ENCODE assay signal across 23 mouse cellular contexts in the genomic region with DNA sequence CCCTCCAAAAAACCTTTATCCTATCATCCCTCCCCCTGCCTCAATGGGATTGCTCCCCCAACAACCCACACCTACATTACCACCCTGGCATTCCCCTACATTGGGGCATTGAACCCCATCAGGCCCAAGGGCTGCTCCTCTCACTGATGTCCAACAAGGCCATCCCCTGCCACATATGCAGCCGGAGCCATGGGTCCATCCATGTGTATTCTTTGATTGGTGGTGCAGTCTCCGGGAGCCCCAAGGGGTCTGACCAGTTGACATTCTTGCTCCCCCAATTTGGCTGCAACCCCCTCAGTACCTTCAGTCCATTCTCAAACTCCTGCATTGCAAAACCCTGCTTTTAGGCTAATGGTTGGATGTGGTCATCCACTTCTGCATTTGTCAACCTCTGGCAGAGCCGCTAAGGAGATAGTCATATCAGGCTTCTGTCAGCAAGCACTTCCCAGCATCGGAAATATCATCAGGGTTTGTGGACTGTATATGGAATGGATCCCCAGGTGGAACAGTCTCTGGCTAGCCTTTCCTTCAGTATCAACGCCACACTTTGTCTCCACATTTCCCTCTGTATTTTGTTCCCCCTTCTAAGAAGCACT. TPM values are rescaled to one million over a fixed set of nuclear protein-coding genes. Genes with fewer than 3 reads are reported as not detected.
A peak's percentile ranks its signal among the peaks of the same experiment; 100 is the strongest.
DNase-seq lines count a peak whose midpoint lies in the region; ATAC-seq lines count a peak whose summit lies in the region.
"Had no signal": no experiment of that assay in that cellular context is flagged by ENCODE, and none has a peak within 500 bp of the region (broad histone marks: within the 10 kb centered on the region; RNA-seq: fewer than 3 reads in every experiment).

No protein-coding gene starts in this region.

- DNase-seq in heart, postnatal 4 days: no peak
- DNase-seq in midbrain, embryonic 11.5 days (ENCODE audit: low spot score, missing footprints): no peak
- no peak for DNase-seq in midbrain, embryonic 10.5 days (ENCODE audit: low spot score)
- DNase-seq: adrenal gland, adult 2 months; cerebellum, adult 8-10 months; kidney, adult 11 months; lung, adult 2 months; retina, postnatal 1 day; right cerebral cortex, postnatal 4 days; thymus, postnatal 14 days had no signal

- no peaks in the 10 kb centered on the region for H3K27me3 ChIP-seq in heart, embryonic 14.5 days (ENCODE audit: control insufficient read depth, insufficient read depth, low read length)
- no peaks in the 10 kb centered on the region for H3K27me3 ChIP-seq in midbrain, embryonic 11.5 days (ENCODE audit: control insufficient read depth, insufficient read depth, low read length)
- no peaks in the 10 kb centered on the region for H3K27me3 ChIP-seq in midbrain, embryonic 10.5 days (ENCODE audit: low read depth, poor library complexity, severe bottlenecking)
- H3K27me3 ChIP-seq in embryonic facial prominence, embryonic 13.5 days: no peaks in the 10 kb centered on the region
- H3K27me3 ChIP-seq in limb, embryonic 15.5 days: no peaks in the 10 kb centered on the region
- no peaks in the 10 kb centered on the region for H3K27me3 ChIP-seq in intestine, embryonic 16.5 days (replicated peaks; ENCODE audit: control insufficient read depth, insufficient read depth, low read length)
- H3K27me3 ChIP-seq: hindbrain, embryonic 15.5 days had no signal

- no peak overlapping the region for H3K27ac ChIP-seq in heart, embryonic 14.5 days (replicated peaks in 1 of 2; ENCODE audit: control insufficient read depth in 1 of 2, insufficient read depth in 1 of 2, low read depth in 2 of 2, low read length in 2 of 2)
- no peak overlapping the region for H3K27ac ChIP-seq in midbrain, embryonic 11.5 days (ENCODE audit: low read depth, low read length)
- no peak overlapping the region for H3K27ac ChIP-seq in midbrain, embryonic 10.5 days (replicated peaks)
- no peak overlapping the region for H3K27ac ChIP-seq in embryonic facial prominence, embryonic 13.5 days
- no peak overlapping the region for H3K27ac ChIP-seq in limb, embryonic 15.5 days
- H3K27ac ChIP-seq in intestine, embryonic 16.5 days (ENCODE audit: low read length): no peak overlapping the region
- H3K27ac ChIP-seq: hindbrain, embryonic 15.5 days had no signal

- no peaks in the 10 kb centered on the region for H3K4me1 ChIP-seq in heart, embryonic 14.5 days (ENCODE audit: control insufficient read depth in 2 of 2, insufficient read depth in 2 of 2, low read length in 2 of 2)
- H3K4me1 ChIP-seq in midbrain, embryonic 11.5 days (ENCODE audit: control insufficient read depth, insufficient read depth, low read length): no peaks in the 10 kb centered on the region
- no peaks in the 10 kb centered on the region for H3K4me1 ChIP-seq in midbrain, embryonic 10.5 days
- H3K4me1 ChIP-seq in embryonic facial prominence, embryonic 13.5 days: no peaks in the 10 kb centered on the region
- no peaks in the 10 kb centered on the region for H3K4me1 ChIP-seq in limb, embryonic 15.5 days
- no peaks in the 10 kb centered on the region for H3K4me1 ChIP-seq in intestine, embryonic 16.5 days (ENCODE audit: control insufficient read depth, insufficient read depth, low read length)
- H3K4me1 ChIP-seq: hindbrain, embryonic 15.5 days had no signal

- H3K9me3 ChIP-seq in heart, embryonic 14.5 days (ENCODE audit: control insufficient read depth, low read length): peaks cover 23% of the 10 kb centered on the region
- H3K9me3 ChIP-seq in midbrain, embryonic 11.5 days (ENCODE audit: control insufficient read depth, low read length): peaks cover 5% of the 10 kb centered on the region; the same call in 1 of the 2 replicates
- H3K9me3 ChIP-seq in midbrain, embryonic 10.5 days (replicated peaks): peaks cover 20% of the 10 kb centered on the region
- H3K9me3 ChIP-seq in embryonic facial prominence, embryonic 13.5 days: peaks cover 21% of the 10 kb centered on the region; the same call in 1 of the 2 replicates
- peaks cover 16% of the 10 kb centered on the region; the same call in 1 of the 2 replicates for H3K9me3 ChIP-seq in limb, embryonic 15.5 days
- 0 out of 2 replicates have a peak, but pooled peaks cover 5% of the 10 kb centered on the region for H3K9me3 ChIP-seq in intestine, embryonic 16.5 days (ENCODE audit: control insufficient read depth, low read length)

- H3K36me3 ChIP-seq in heart, embryonic 14.5 days (ENCODE audit: control insufficient read depth, insufficient read depth, low read length): no peaks in the 10 kb centered on the region
- no peaks in the 10 kb centered on the region for H3K36me3 ChIP-seq in midbrain, embryonic 11.5 days (ENCODE audit: control insufficient read depth, insufficient read depth, low read length)
- no peaks in the 10 kb centered on the region for H3K36me3 ChIP-seq in midbrain, embryonic 10.5 days
- no peaks in the 10 kb centered on the region for H3K36me3 ChIP-seq in embryonic facial prominence, embryonic 13.5 days
- H3K36me3 ChIP-seq in limb, embryonic 15.5 days: no peaks in the 10 kb centered on the region
- H3K36me3 ChIP-seq in intestine, embryonic 16.5 days (ENCODE audit: control insufficient read depth, insufficient read depth, low read length): no peaks in the 10 kb centered on the region
- H3K36me3 ChIP-seq: hindbrain, embryonic 15.5 days had no signal

- H3K4me2 ChIP-seq in heart, embryonic 14.5 days (ENCODE audit: low read length): no peak overlapping the region
- H3K4me2 ChIP-seq in midbrain, embryonic 11.5 days: no peak overlapping the region
- H3K4me2 ChIP-seq in embryonic facial prominence, embryonic 13.5 days: no peak overlapping the region
- H3K4me2 ChIP-seq in limb, embryonic 15.5 days: no peak overlapping the region
- H3K4me2 ChIP-seq in intestine, embryonic 16.5 days (ENCODE audit: low read depth, low read length): no peak overlapping the region
- H3K4me2 ChIP-seq: hindbrain, embryonic 15.5 days had no signal

- H3K9ac ChIP-seq in heart, embryonic 14.5 days (ENCODE audit: low read length): no peak overlapping the region
- no peak overlapping the region for H3K9ac ChIP-seq in midbrain, embryonic 11.5 days (ENCODE audit: low read length)
- H3K9ac ChIP-seq in embryonic facial prominence, embryonic 13.5 days: no peak overlapping the region
- no peak overlapping the region for H3K9ac ChIP-seq in limb, embryonic 15.5 days
- H3K9ac ChIP-seq in intestine, embryonic 16.5 days (ENCODE audit: low read depth, low read length): no peak overlapping the region
- H3K9ac ChIP-seq: hindbrain, embryonic 15.5 days had no signal

- H3K4me3 ChIP-seq in heart, embryonic 14.5 days (ENCODE audit: control insufficient read depth in 1 of 2, insufficient read depth in 1 of 2, low read depth in 1 of 2, low read length in 2 of 2): no peak overlapping the region
- H3K4me3 ChIP-seq in midbrain, embryonic 11.5 days (ENCODE audit: low read depth, low read length): no peak overlapping the region
- no peak overlapping the region for H3K4me3 ChIP-seq in midbrain, embryonic 10.5 days
- no peak overlapping the region for H3K4me3 ChIP-seq in embryonic facial prominence, embryonic 13.5 days
- H3K4me3 ChIP-seq in limb, embryonic 15.5 days: no peak overlapping the region
- no peak overlapping the region for H3K4me3 ChIP-seq in intestine, embryonic 16.5 days (ENCODE audit: low read length)
- H3K4me3 ChIP-seq: hindbrain, embryonic 15.5 days had no signal

- ATAC-seq in heart, embryonic 14.5 days (ENCODE audit: insufficient number of reproducible peaks, insufficient read depth, low FRiP score, low read depth): peak; percentile 47; the same call in 1 of the 2 replicates
- peak; percentile 33 for ATAC-seq in midbrain, embryonic 11.5 days (ENCODE audit: low FRiP score)
- peak; percentile 72 for ATAC-seq in embryonic facial prominence, embryonic 13.5 days (ENCODE audit: insufficient number of reproducible peaks, insufficient read depth, low FRiP score, low TSS enrichment, low read depth)
- 0 out of 2 replicates have a peak, but pooled peaks have one; percentile 52 for ATAC-seq in limb, embryonic 15.5 days (ENCODE audit: insufficient number of reproducible peaks, low FRiP score, low TSS enrichment, low read depth)
- ATAC-seq in intestine, embryonic 16.5 days: no peak

- WGBS in heart, embryonic 14.5 days: 70% methylated on average over 5 of the region's 5 CpGs
- WGBS in midbrain, embryonic 11.5 days: 92% methylated on average over 5 of the region's 5 CpGs
- 90% methylated on average over 5 of the region's 5 CpGs for WGBS in midbrain, embryonic 10.5 days
- WGBS in embryonic facial prominence, embryonic 13.5 days: 89% methylated on average over 5 of the region's 5 CpGs
- 90% methylated on average over 5 of the region's 5 CpGs for WGBS in limb, embryonic 15.5 days
- WGBS in intestine, embryonic 16.5 days: 92% methylated on average over 5 of the region's 5 CpGs

RNA-seq across cellular contexts. Expression of a gene that starts 20.0 kb away (rescaled TPM):
- polyA plus RNA-seq in heart, embryonic 14.5 days (2014; fragmentation: Nextera tagmentation; extraction: Ambion mirVana): not detected in 2 replicates
- total RNA-seq in heart, postnatal 4 days (2021): not detected
- not detected in 2 replicates for polyA plus RNA-seq in midbrain, embryonic 11.5 days (2014; fragmentation: Nextera tagmentation; extraction: Ambion mirVana)
- polyA plus RNA-seq in midbrain, embryonic 10.5 days (2016; fragmentation: Nextera tagmentation; extraction: Ambion mirVana): not detected in 2 replicates
- polyA plus RNA-seq in embryonic facial prominence, embryonic 13.5 days (2015; fragmentation: Nextera tagmentation; extraction: Ambion mirVana): not detected in 2 replicates
- not detected in 2 replicates for polyA plus RNA-seq in limb, embryonic 15.5 days (2015; fragmentation: Nextera tagmentation; extraction: Ambion mirVana)
- polyA plus RNA-seq in intestine, embryonic 16.5 days (2015; fragmentation: Nextera tagmentation; extraction: Ambion mirVana): not detected in 2 replicates
- total RNA-seq: adrenal gland, adult 2 months; common myeloid progenitor, adult 5-6 weeks; gastrocnemius, adult 18-20 months; gastrocnemius, postnatal 4 days; layer of hippocampus, postnatal 10 days; left cerebral cortex, postnatal 10 days had no signal
- polyA plus RNA-seq: adrenal gland, adult 2 months; embryonic facial prominence, embryonic 11.5 days; limb, embryonic 14.5 days; testis, adult 2 months had no signal
